Mouse (Mus musculus): ENCODE measurements at regions not wholly inside any gene's neighbourhood (a gene's known extent, or its start where the extent isn't known, plus 50 kb on each side); places are given as distances from the start of the nearest gene placed in this dataset.

DNA sequence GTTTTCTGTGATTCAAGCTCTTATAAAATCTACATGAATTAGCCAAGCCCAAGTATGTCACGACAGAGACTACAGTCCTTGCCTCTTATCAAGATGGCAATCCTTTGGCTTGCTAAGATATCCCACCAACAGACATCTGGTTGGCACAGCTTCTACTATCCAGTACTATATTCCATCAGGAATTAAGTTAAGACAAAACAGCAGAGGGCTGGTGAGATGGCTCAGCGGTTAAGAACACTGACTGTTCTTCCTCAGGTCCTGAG lies 119.1 kb upstream of the Cpm start:
- H3K4me1 ChIP-seq (ENCODE audit: control insufficient read depth, insufficient read depth, low read length) = no peaks in the 10 kb centered on the region
- no peak overlapping the region for H3K4me3 ChIP-seq (ENCODE audit: insufficient read depth, low read length)
- TF ChIP-seq POLR2A (IDR thresholded peaks at IDR 0.05; ENCODE audit: extremely low read depth, insufficient read depth, low read length) = no peak
- no peak for TF ChIP-seq CTCF (IDR thresholded peaks at IDR 0.05; ENCODE audit: extremely low read depth, insufficient read depth, low read length)
- no peak overlapping the region for H3K27ac ChIP-seq (ENCODE audit: insufficient read depth, low read length)

DNA sequence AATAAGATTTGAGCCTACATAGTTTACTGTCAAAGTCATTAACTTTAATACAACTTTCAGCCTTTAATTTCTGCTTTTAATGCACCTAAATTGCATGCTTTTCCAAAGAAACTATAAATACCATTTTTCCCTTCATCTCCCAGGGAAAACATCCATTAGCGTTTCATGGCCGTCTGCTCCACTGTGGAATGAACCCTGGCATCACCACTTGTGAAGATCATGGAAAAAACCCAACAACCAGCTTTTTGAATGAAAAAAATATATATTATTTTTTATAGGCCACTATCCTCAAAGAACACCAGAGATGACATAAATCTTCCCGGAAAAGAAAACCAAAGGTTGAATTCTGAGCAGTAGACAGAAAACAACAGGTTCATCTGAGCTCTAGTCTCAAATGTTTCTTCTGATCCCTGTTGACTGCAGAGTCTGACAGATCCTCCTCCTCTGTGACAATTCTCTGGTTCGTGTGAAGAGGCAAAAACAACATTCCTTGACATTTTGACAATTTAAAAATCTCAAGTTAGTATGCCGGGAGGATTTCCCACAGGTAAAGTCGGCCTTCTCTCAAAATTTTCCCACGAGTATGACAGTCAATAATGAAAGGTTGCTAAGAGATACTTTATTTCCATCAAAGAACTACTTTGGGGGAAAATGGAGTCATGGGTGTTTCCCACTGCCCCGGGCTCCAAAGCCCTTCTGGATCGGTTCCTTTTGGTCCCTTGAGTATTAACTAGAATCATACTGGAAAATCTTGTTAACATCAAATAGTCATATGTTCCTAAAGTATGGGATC lies 119.7 kb upstream of the Cpm start:
- H3K27ac ChIP-seq (ENCODE audit: insufficient read depth, low read length) = no peak overlapping the region
- H3K4me3 ChIP-seq (ENCODE audit: insufficient read depth, low read length) = no peak overlapping the region
- TF ChIP-seq POLR2A (IDR thresholded peaks at IDR 0.05; ENCODE audit: extremely low read depth, insufficient read depth, low read length) (no peak), CTCF (IDR thresholded peaks at IDR 0.05; ENCODE audit: extremely low read depth, insufficient read depth, low read length) (no peak)
- H3K4me1 ChIP-seq (ENCODE audit: control insufficient read depth, insufficient read depth, low read length) = no peaks in the 10 kb centered on the region

DNA sequence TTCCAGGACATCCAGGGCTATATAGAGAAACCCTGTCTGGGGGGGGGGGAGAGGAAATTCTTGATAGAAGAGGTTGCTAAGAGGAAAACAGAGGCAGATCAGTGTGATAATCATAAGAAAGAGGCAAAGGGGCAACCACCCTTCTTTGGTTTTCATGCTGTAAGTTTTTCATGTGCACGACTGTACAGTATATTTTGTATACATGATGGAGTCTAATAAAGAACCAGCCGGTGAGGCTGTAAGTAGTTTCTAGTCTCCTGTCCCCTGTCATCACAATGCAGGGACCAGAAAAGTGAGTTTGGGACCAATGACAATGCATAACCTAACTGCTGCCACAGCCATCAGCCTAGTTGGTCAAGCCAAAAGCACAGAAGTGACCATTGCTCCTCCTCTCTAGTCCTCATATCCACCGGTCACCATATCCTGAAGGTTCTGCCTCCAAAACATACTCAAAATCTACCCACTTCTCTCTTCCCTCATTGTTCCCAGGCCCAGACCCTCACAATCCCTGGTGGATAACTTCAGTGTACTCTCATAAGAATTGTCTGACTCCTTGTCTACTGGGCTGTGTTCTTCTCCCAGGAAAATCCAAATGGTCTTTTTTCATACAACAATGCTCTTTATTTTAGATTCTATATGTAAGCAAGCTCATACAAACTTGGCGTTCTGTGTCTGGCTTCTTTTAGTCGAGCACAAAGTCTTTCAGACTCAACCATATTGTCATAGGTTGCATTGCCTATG lies 122.9 kb upstream of the Cpm start:
- no peaks in the 10 kb centered on the region for H3K4me1 ChIP-seq (ENCODE audit: control insufficient read depth, insufficient read depth, low read length)
- H3K27ac ChIP-seq (ENCODE audit: insufficient read depth, low read length) = no peak overlapping the region
- no peak overlapping the region for H3K4me3 ChIP-seq (ENCODE audit: insufficient read depth, low read length)
- no peak for TF ChIP-seq POLR2A (IDR thresholded peaks at IDR 0.05; ENCODE audit: extremely low read depth, insufficient read depth, low read length)
- no peak for TF ChIP-seq CTCF (IDR thresholded peaks at IDR 0.05; ENCODE audit: extremely low read depth, insufficient read depth, low read length)

DNA sequence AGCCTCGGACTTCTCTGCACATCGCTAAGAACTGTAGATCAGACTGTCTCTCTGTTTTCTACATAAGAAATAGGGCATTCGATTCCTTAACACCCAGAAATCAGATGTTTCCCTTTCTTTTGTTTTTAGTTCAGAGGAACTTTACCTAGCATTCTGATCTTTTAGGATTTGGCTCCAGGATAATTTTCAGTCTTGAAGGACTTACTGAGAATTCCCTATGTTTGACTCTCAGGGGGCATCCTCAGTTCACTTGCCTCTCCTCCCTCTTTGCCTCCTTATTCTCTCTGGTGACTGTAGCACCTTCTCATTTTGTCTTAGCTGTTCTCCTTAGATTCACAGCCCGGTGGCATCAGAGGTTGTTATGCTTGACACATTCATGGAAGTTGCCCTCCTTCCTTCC lies 123.8 kb upstream of the Cpm start:
- H3K4me3 ChIP-seq (ENCODE audit: insufficient read depth, low read length) = no peak overlapping the region
- TF ChIP-seq CTCF (IDR thresholded peaks at IDR 0.05; ENCODE audit: extremely low read depth, insufficient read depth, low read length) (no peak), POLR2A (IDR thresholded peaks at IDR 0.05; ENCODE audit: extremely low read depth, insufficient read depth, low read length) (no peak)
- H3K27ac ChIP-seq (ENCODE audit: insufficient read depth, low read length) = no peak overlapping the region
- no peaks in the 10 kb centered on the region for H3K4me1 ChIP-seq (ENCODE audit: control insufficient read depth, insufficient read depth, low read length)

- Histone ChIP-seq H3K27ac (ENCODE audit: insufficient read depth, low read length) (no peak overlapping the region), H3K4me1 (ENCODE audit: control insufficient read depth, insufficient read depth, low read length) (no peaks in the 10 kb centered on the region), H3K4me3 (ENCODE audit: insufficient read depth, low read length) (no peak overlapping the region)
- TF ChIP-seq CTCF (IDR thresholded peaks at IDR 0.05; ENCODE audit: extremely low read depth, insufficient read depth, low read length) = no peak
- no peak for TF ChIP-seq POLR2A (IDR thresholded peaks at IDR 0.05; ENCODE audit: extremely low read depth, insufficient read depth, low read length)
Observed at GRCm38 (mm10) chr10:117505057-117505456, 124.2 kb upstream of the Cpm start.

DNA sequence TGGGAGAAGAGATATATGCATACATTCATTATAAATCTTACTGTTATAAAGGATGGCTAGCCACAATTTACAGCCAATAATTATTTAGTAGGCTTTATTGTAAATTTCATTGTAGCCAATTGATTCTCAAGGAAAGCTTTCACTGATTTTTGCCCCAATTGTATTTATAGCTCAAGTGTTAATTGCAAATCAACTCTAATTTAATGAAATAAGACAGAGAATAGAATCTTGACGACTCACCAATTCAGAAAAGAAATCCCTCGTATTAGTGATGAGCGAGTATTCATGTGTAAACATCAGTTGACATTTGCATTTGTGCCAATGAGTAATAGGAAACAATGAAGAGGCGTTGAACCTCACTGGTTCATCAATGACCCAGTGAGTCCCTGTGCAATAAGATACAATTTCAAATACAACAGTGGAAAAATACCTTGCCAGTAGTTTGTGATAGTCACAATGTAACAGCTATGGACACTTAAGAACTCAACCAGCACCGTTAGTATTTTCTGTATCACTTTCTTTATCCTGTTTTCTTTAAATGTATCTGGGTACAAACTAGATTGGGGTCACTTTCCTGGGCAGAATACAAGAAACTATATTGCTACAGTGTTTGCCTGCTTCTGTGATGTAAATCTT lies 124.6 kb upstream of the Cpsf6 start:
- Histone ChIP-seq H3K27ac (ENCODE audit: insufficient read depth, low read length) (no peak overlapping the region), H3K4me1 (ENCODE audit: control insufficient read depth, insufficient read depth, low read length) (no peaks in the 10 kb centered on the region), H3K4me3 (ENCODE audit: insufficient read depth, low read length) (no peak overlapping the region)
- TF ChIP-seq CTCF (IDR thresholded peaks at IDR 0.05; ENCODE audit: extremely low read depth, insufficient read depth, low read length) (no peak), POLR2A (IDR thresholded peaks at IDR 0.05; ENCODE audit: extremely low read depth, insufficient read depth, low read length) (no peak)

DNA sequence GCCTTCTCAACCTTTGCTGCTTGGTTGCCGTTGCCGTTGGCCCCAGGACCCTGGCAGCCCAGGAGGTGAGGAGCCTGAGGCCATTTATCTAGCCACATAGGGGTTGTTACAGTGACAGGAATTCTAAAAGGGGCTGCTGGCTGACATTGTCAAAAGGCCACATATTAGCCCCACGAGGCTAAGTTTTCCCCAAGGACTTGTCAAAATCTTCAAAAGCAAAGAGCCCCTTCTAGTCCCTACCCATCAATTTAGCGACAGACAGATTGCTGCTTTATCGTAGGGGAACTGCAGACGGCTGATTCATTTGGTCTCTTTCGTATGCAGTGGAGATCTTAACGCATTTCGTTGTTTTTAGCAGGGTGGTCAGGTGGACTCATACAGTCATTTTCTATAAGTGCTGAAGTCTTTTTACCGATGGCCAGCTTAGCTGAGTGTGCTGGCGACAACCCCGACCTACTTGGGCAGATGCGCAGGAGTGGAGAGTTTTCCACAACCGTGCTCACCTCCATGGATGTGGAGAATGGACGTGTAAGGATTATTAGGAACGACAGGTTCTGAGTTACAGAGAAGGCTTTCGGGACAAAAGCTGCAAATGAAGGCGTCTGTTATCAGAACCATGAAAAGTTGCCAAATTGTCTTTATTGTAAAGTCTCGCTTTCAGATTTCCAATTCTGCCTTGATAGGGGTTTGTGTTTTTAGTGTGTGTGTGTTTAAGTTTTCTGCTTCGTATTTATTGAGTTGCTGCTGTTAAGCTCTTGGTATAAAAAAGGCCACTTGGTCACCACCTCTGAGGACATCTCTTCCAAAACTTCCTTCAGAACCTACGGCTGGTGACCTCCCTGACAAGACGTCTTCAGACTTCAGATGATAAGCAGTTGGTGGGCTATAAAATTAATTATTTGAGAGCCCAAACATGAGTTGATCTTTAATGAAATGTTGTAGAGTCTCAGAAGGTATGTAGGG lies 123.7 kb upstream of the Cpsf6 start:
- TF ChIP-seq CTCF (IDR thresholded peaks at IDR 0.05; ENCODE audit: extremely low read depth, insufficient read depth, low read length) (no peak), POLR2A (IDR thresholded peaks at IDR 0.05; ENCODE audit: extremely low read depth, insufficient read depth, low read length) (no peak)
- no peak overlapping the region for H3K27ac ChIP-seq (ENCODE audit: insufficient read depth, low read length)
- H3K4me3 ChIP-seq (ENCODE audit: insufficient read depth, low read length) = no peak overlapping the region
- no peaks in the 10 kb centered on the region for H3K4me1 ChIP-seq (ENCODE audit: control insufficient read depth, insufficient read depth, low read length)

DNA sequence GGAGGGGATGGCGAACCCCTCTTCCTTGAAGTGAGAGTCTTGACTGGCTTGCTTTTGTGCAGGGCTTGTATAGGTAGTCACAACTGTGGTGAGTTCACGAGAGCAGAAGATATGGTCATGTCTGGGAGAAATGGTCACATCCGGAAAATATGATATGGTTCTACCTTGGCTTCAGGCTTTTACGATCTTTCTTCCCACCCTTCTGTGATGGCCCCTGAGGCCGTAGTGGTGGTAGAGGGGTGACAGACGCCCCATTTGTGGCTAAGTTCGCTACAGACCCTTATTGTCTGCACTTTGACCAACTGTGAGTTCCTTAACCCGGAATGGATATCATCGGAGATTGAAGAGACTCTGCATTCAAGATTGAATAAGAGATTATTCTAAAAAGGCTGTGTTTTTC lies 122.9 kb upstream of the Cpsf6 start:
- Histone ChIP-seq H3K4me3 (ENCODE audit: insufficient read depth, low read length) (no peak overlapping the region), H3K27ac (ENCODE audit: insufficient read depth, low read length) (no peak overlapping the region), H3K4me1 (ENCODE audit: control insufficient read depth, insufficient read depth, low read length) (no peaks in the 10 kb centered on the region)
- no peak for TF ChIP-seq CTCF (IDR thresholded peaks at IDR 0.05; ENCODE audit: extremely low read depth, insufficient read depth, low read length)
- TF ChIP-seq POLR2A (IDR thresholded peaks at IDR 0.05; ENCODE audit: extremely low read depth, insufficient read depth, low read length) = no peak

GRCm38 (mm10) chr10:117502135-117502534 lies 122.3 kb upstream of the Cpsf6 start:
- H3K4me3 ChIP-seq (ENCODE audit: insufficient read depth, low read length) = no peak overlapping the region
- no peak for TF ChIP-seq CTCF (IDR thresholded peaks at IDR 0.05; ENCODE audit: extremely low read depth, insufficient read depth, low read length)
- TF ChIP-seq POLR2A (IDR thresholded peaks at IDR 0.05; ENCODE audit: extremely low read depth, insufficient read depth, low read length) = no peak
- H3K4me1 ChIP-seq (ENCODE audit: control insufficient read depth, insufficient read depth, low read length) = no peaks in the 10 kb centered on the region
- H3K27ac ChIP-seq (ENCODE audit: insufficient read depth, low read length) = no peak overlapping the region
